Mouse (Mus musculus): ENCODE measurements around the gene Chl1.

DNA sequence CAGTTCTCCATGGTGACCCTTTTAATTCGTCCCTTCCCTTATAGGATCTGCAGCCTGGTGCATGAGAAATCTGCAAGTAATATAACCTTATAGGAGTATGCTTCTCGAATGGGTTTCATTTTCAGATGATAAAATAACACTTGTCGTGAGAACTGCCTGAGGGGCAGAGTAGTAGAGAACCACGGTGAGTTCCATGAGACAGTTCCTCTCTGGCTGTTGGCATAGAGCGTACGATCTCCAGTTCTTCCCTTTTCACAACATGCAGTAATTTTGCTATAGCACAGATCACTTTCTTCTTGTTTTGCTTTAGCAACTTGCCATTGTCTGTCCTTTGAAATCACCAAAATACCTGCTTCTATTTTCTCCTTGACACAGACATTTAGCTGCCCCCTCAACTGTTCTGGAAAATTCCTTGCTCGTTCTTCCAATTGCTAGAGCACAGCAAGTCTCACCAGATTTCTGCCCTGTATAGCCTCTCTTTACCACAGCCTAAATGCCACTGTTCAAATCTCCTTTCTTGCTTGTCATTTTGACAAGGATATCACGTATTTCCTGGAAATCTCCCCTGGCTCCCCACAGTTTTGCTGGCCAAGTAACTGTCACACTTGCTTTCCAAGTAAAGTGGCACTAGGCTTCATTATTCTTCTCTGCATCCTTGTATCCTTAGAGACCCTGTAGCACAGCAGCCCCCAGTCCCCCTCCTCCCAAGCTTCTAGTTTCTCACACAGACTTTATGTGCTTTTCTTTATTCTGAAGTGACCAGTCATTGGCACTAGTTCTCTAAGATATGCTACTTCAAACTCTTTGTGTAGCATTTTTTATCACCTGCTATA lies 16.8 kb downstream of the Chl1 start:
- TF ChIP-seq CTCF (IDR thresholded peaks at IDR 0.05) = no peak
- no peak for TF ChIP-seq EP300 (IDR thresholded peaks at IDR 0.05)

All from lung, postnatal 0 days (tissue).